Mouse (Mus musculus) right cerebral cortex, postnatal 36 days (tissue): ENCODE results near the gene Tmem117.
A peak's percentile ranks its signal among the peaks of the same experiment; 100 is the strongest.

Experiments
- DNase-seq, 2 experiments: peaks; one replicate each; pipeline ENCODE4 v3.0.0; 2022; ENCODE audit warnings: low spot score in 2 of 2, mixed read lengths in 1 of 2

The Tmem117 gene

GRCm38 (mm10) chr15:94628830-94629601 is at the start of gene Tmem117:
Tmem117 (plus strand) TSS chr15:94629232.
- DNase-seq, result no peak

- no peak for DNase-seq
These were observed 46.9 kb upstream of the Tmem117 start for GRCm38 (mm10) chr15:94582000-94582593.

- DNase-seq, result no peak
These were observed 45.9 kb upstream of the Tmem117 start for GRCm38 (mm10) chr15:94583153-94583552.

GRCm38 (mm10) chr15:94584738-94585137 is 44.3 kb upstream of the Tmem117 start:
- no peak for DNase-seq

GRCm38 (mm10) chr15:94587826-94588715 is 41.0 kb upstream of the Tmem117 start:
- DNase-seq, result no peak

GRCm38 (mm10) chr15:94589219-94590075 is 39.6 kb upstream of the Tmem117 start, which contains the start of gene Twf1:
Twf1 (minus strand) TSS chr15:94589889.
- peak; percentile 96 for DNase-seq

GRCm38 (mm10) chr15:94590083-94590482 is 38.9 kb upstream of the Tmem117 start:
- DNase-seq, result no peak

GRCm38 (mm10) chr15:94591356-94591755 is 37.7 kb upstream of the Tmem117 start:
- no peak for DNase-seq

GRCm38 (mm10) chr15:94593586-94593985 is 35.4 kb upstream of the Tmem117 start:
- no peak for DNase-seq

- no peak for DNase-seq
These were observed 28.8 kb upstream of the Tmem117 start for GRCm38 (mm10) chr15:94600145-94600707.

GRCm38 (mm10) chr15:94601339-94601738 is 27.7 kb upstream of the Tmem117 start:
- DNase-seq, result no peak

GRCm38 (mm10) chr15:94602441-94602840 is 26.6 kb upstream of the Tmem117 start:
- no peak for DNase-seq

GRCm38 (mm10) chr15:94607768-94608167 is 21.3 kb upstream of the Tmem117 start:
- peak; percentile 19 to 43 for DNase-seq

GRCm38 (mm10) chr15:94616036-94616435 is 13.0 kb upstream of the Tmem117 start:
- no peak for DNase-seq

- DNase-seq, result no peak
These were observed 8.1 kb upstream of the Tmem117 start for GRCm38 (mm10) chr15:94620909-94621308.

- no peak for DNase-seq
These were observed 586 bp upstream of the Tmem117 start for GRCm38 (mm10) chr15:94628463-94628829.

GRCm38 (mm10) chr15:94630553-94630952 is 1.5 kb downstream of the Tmem117 start:
- DNase-seq, result no peak

GRCm38 (mm10) chr15:94634524-94634923 is 5.5 kb downstream of the Tmem117 start:
- no peak for DNase-seq

GRCm38 (mm10) chr15:94638207-94638606 is 9.2 kb downstream of the Tmem117 start:
- DNase-seq, result no peak

- no peak for DNase-seq
These were observed 10.1 kb downstream of the Tmem117 start for GRCm38 (mm10) chr15:94639126-94639525.

GRCm38 (mm10) chr15:94646012-94646411 is 17.0 kb downstream of the Tmem117 start:
- no peak for DNase-seq
